Mouse (Mus musculus) thymus, postnatal 14 days (tissue): ENCODE results near the gene Hacd4.
A peak's percentile ranks its signal among the peaks of the same experiment; 100 is the strongest.
"Not testable (repeated sequence)": the region's sequence is repeated elsewhere in the genome, so short reads cannot be mapped to it uniquely, and the experiment has no call there.

Experiments
- DNase-seq: peaks from one replicate; pipeline ENCODE4 v3.0.0; 2021

Gene Hacd4

GRCm38 (mm10) chr4:88427630-88428239, 11.0 kb downstream of the Hacd4 start:
- DNase-seq = no peak

- DNase-seq = no peak
Observed at GRCm38 (mm10) chr4:88424563-88424962, 14.2 kb downstream of the Hacd4 start.

GRCm38 (mm10) chr4:88419378-88419777, 19.4 kb downstream of the Hacd4 start:
- DNase-seq = no peak

- DNase-seq = no peak
Observed at GRCm38 (mm10) chr4:88415017-88415416, 23.7 kb downstream of the Hacd4 start.

GRCm38 (mm10) chr4:88412331-88412730, 26.4 kb downstream of the Hacd4 start:
- DNase-seq = no peak

GRCm38 (mm10) chr4:88409279-88409678, 29.4 kb downstream of the Hacd4 start:
- DNase-seq = no peak

GRCm38 (mm10) chr4:88406887-88407696, 31.6 kb downstream of the Hacd4 start:
- no peak for DNase-seq

GRCm38 (mm10) chr4:88402884-88403283, 35.8 kb downstream of the Hacd4 start:
- no peak for DNase-seq

GRCm38 (mm10) chr4:88400992-88401313, 37.8 kb downstream of the Hacd4 start:
- DNase-seq = no peak

- no peak for DNase-seq
Observed at GRCm38 (mm10) chr4:88400302-88400991, 38.3 kb downstream of the Hacd4 start.

GRCm38 (mm10) chr4:88396995-88397521, 41.7 kb downstream of the Hacd4 start:
- DNase-seq = no peak

GRCm38 (mm10) chr4:88395717-88396116, 43.0 kb downstream of the Hacd4 start:
- no peak for DNase-seq

GRCm38 (mm10) chr4:88390596-88390995, 48.1 kb downstream of the Hacd4 start:
- not testable (repeated sequence) for DNase-seq

- DNase-seq = no peak
Observed at GRCm38 (mm10) chr4:88390036-88390435, 48.7 kb downstream of the Hacd4 start.

- DNase-seq = no peak
Observed at GRCm38 (mm10) chr4:88372293-88373224, 66.2 kb downstream of the Hacd4 start.

- DNase-seq = no peak
Observed at GRCm38 (mm10) chr4:88370819-88371218, 67.9 kb downstream of the Hacd4 start.

GRCm38 (mm10) chr4:88369951-88370350, 68.8 kb downstream of the Hacd4 start:
- DNase-seq = no peak

GRCm38 (mm10) chr4:88357431-88357830, 81.3 kb downstream of the Hacd4 start:
- DNase-seq = no peak

GRCm38 (mm10) chr4:88356652-88357051, 82.1 kb downstream of the Hacd4 start:
- DNase-seq = peak; percentile 49

- DNase-seq = peak; percentile 67
Observed at GRCm38 (mm10) chr4:88350910-88351309, 87.8 kb downstream of the Hacd4 start.
